Mouse (Mus musculus) gastrocnemius, adult 18-20 months (tissue): ENCODE results near the gene Hspa4. TPM values are rescaled to one million over a fixed set of nuclear protein-coding genes. Genes with fewer than 3 reads are reported as not detected.
"Not testable (repeated sequence)": the region's sequence is repeated elsewhere in the genome, so short reads cannot be mapped to it uniquely, and the experiment has no call there.

Source experiments
- DNase-seq: peaks from one replicate; pipeline ENCODE4 v3.0.0; 2021; ENCODE audit warnings: low spot score
- total RNA-seq, 2 experiments: library from RNA; stranded (reverse); gene quantifications; 2 replicates each; pipeline ENCODE4 v1.2.3; 2021

The Hspa4 gene
- total RNA-seq, 2 experiments from 2014 or later: 74.3 to 95.8 TPM

DNA sequence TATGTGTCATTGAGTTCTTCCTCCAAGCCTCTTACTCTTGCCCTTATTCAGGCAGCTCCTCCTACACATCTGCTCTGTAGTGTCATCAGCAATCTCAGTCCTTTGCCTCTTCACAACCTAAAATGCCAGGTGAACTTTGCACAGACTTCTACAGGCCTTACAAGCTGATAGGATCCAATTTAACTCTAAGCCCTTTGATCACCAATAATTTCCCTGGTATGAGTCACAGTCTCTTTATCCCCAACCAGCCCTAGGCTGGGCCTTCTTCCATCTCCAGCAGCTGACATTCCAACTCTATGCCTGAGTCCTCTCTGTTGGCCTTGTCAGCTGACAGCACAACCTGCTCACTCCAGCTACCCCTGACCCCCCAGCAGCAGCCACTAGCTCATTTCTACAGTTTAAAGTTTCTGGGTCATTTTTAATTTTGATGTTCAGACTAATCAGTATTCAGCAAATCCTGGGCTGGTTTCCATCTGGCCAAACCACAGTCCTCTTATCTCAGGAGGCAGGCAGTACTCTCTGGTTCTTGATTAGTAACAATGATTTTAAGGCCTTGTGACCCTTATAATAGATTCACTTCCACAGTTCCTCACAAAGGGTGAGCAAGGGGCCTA lies 8.1 kb upstream of the Hspa4 start:
- DNase-seq: peak; percentile 75

DNA sequence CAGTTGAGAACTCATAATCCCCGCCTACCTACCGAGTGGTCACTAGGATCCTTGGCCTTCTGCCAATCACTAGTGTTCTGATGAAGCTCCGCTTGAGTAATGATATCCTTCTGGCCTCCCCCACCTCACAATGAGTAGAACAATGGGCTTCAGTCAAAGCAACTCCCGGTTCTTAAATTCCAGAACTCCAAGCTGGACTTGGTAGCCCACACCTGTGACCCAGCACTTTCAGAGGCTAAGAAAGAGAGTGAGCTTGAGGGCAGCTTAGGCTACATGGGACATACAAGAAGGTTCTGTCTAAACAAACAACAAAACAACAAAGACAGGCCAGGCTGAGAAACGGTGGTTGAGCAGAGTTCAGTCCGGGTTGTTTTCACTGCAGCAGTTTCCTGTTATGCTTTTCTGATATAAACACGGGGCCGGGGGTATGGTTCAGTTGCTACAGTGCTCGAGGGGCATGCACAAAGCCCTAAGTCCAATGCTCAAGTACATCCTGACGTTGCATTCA lies 7.4 kb upstream of the Hspa4 start:
- DNase-seq: peak; percentile 36

DNA sequence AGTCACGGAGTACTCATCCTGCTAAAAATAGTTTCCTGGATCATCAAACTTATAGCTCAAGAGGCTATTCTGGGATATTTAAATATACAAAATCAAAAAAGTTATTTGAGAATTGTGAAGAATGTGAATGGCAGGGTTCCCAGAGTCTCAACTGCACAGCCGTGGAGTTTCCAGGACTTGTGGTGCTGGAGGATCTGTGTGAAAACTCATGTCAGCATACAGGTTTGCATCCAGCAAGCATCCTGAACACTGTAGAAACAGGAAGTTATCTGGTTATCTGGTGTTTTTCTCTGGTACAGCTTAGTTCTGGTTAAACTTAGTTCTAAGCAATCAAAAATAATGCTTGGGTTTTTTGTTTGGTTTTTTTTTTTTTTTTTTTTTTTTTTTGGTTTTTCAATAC lies 6.7 kb upstream of the Hspa4 start:
- DNase-seq: peak; percentile 39

DNA sequence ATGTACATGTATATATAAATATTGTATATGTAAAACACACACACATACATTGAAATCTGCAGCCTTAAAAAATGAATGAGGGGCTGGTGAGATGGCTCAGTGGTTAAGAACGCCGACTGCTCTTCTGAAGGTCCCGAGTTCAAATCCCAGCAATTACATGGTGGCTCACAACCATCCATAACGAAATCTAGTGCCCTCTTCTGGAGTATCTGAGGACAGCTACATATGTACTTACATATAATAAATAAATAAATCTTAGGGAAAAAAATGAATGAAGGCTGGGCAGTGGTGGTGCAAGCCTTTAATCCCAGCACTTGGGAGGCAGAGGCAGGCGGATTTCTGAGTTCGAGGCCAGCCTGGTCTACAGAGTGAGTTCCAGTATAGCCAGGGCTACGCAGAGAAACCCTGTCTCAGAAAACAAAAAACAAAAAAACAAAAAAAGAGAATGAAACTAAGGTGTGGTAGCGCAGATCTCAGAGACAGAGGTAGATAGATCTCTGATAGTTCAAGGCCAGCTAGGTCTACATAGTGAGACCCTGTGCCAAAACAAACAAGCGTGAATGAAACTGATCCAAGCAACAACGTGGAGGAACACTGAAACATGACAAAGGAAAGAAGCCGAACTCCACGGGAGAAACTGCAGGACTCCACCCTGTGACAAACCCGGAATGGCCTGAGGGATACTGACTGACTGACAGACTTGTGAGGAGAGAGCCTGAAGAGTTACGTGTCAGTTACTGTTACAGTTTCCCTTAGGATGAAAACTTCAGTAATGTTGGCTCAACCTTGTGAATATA lies 4.0 kb upstream of the Hspa4 start:
- DNase-seq: no peak

- no peak for DNase-seq
Measured at GRCm38 (mm10) chr11:53301167-53301515, 884 bp upstream of the Hspa4 start.

DNA sequence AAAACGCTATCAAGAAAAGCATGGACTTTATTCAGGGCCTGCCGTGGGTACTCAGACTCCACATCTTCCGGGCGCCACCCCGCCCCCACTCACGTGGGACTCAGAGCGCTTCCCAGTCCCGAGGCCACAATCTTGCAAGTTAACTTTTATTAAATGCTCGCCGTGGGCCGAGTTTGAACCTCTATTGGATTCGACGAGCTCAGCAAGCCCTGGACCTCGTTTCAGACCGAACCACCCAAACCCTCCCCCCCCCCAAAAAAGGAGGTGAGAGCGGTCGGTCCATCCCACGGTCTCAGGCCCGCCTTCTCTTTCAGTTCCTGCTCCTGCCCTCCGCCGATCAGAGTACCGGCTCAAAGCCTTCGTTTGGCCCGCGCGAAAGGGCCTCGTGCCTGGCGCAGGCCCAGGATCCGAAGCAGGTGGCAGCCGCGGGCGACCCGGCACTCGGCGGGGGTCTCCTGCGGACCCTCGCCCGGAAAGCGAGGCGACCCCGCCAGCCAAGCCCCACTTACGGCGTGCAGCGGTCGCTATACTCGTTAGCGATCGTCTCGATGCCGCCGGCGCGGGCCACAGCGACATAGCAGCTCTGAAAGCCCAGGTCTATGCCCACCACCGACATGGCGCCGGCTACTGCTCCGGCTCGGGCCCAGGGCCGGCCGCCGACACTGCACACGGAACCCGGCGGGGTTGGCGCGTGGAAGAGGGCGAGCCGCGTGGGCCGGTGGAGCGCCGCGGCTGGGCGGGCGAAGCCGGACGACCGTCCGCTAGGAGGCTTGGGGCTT lies 517 bp downstream of the Hspa4 start:
- peak; percentile 46 for DNase-seq

DNA sequence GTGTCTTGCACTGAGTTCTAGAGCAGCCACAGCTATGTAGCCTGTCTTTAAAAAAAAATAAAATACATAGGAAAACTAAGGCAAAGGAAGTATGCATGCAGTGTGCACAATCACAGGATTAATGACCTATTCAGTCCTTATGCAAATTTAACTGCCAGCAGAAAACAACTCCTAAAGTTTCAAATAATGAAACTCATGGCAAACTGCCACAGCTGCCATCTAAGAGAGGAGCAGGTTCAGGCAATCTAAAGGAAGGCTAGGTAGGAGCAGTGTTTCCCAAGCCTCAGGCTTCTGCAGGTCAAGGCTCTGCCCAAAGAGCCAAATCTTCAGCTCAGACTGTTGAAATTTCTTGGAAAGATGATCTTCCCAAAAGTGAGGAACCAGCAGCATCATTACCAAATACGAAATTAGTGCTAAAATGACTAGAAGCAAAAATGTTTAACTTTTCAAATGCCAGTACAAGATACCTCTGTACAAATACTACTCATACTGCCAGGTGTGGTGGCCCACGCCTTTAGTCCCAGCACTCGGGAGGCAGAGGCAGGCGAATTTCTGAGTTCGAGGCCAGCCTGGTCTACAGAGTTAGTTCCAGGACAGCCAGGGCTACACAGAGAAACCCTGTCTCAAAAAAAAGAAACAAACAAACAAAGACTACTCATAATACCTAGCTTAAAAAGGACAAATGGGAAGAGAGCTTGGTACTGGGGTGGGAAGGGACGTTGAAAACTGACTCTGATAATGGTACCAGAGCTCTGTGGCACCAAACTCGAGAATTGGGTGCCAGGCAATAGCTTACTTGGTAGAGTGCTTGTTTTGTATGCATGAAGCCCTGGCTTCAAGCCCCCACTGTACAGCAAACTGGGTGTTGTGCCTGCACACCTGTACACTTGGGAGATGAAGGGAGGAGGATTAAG lies 2.1 kb downstream of the Hspa4 start:
- no peak for DNase-seq

- DNase-seq: no peak
Measured at GRCm38 (mm10) chr11:53296880-53297279, 3.4 kb downstream of the Hspa4 start.

- no peak for DNase-seq
Measured at GRCm38 (mm10) chr11:53294441-53294840, 5.8 kb downstream of the Hspa4 start.

GRCm38 (mm10) chr11:53290871-53291270 lies 9.4 kb downstream of the Hspa4 start:
- no peak for DNase-seq

- DNase-seq: not testable (repeated sequence)
Measured at GRCm38 (mm10) chr11:53290187-53290586, 10.1 kb downstream of the Hspa4 start.

GRCm38 (mm10) chr11:53285885-53286284 lies 14.4 kb downstream of the Hspa4 start:
- DNase-seq: no peak

GRCm38 (mm10) chr11:53278411-53278810 lies 21.8 kb downstream of the Hspa4 start:
- DNase-seq: no peak

DNA sequence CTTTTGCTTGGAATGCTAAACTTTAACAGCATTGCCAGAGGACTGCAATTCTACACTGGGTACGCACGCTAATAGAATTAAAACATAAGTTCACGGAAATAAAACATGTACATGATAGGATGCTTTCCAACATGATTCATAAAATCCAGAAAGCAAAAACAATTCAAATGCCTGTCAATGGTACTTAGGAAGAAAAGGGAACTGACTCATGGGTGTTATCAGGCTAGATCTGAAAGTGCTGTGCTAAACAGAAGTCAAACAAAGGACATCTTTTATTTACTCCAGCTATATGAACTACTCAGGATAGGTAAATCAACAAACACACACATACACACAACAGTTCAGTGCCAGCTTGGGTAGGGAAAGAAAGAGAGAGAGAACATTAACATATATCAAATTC lies 24.9 kb downstream of the Hspa4 start:
- DNase-seq: no peak

DNA sequence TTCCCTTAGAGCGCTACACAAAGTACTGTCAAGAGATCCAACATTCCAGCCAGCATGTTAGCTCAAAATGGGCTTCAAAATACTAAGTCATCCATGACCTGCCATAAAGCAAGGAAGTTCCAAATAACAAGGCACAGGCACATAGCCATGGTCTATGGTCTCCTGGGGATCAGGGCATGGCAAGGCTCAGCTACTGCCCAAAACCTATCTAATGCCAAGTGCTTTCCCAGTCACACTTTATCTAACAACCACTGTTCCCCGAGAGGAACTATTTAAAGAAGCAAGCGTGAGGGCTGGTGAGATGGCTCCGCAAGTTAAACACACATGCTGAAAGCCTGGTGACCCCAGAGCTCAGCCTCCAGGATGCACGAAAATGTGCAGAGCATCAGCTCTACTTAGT lies 26.9 kb downstream of the Hspa4 start:
- DNase-seq: no peak

DNA sequence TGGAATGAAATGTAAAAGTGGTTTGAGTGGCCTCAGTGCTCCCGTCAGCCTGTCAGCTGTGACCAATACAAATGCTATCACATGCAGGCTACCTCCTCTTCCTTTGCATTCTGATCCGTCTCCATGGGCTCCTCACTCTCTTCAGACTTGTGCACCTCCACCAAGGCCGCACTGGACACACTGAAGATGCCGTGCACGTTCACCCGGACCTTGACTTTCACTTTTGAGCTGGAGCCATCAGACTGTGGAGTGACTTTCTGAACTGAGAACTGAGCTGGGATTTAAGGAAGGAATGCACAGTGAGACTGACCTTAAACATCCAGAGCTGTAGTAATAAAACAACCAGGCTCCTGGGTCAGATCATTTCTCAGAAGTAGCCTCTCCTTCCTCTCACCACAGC lies 30.7 kb downstream of the Hspa4 start:
- no peak for DNase-seq

GRCm38 (mm10) chr11:53260556-53260955 lies 39.7 kb downstream of the Hspa4 start:
- no peak for DNase-seq

- no peak for DNase-seq
Measured at GRCm38 (mm10) chr11:53260056-53260455, 40.2 kb downstream of the Hspa4 start.

DNA sequence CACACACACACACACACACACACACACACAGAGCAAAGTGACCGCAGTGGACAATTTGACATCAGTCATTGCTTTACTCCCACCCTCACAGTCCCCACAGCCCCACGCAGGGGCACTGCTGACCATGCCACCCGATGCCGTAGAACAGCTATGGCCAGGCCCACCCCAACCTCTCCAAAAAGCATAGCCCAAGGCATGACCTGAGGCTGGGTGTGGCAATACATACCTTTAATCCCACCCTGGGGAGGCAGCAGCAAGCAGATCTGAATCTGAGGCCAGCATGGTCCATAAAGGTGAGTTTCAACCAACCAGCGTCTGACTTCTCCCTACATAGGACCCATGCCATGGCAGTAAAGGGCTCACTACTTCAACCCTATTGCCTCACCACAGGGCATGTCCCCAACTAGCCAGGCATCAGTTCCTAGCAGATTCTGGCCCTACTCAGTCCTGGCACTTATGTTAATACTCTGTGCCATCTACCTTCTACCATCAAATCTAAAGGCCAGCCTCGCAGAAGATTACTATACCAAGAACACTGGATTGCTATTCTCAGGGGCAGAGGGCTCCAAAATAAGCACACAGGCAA lies 41.1 kb downstream of the Hspa4 start:
- no peak for DNase-seq

DNA sequence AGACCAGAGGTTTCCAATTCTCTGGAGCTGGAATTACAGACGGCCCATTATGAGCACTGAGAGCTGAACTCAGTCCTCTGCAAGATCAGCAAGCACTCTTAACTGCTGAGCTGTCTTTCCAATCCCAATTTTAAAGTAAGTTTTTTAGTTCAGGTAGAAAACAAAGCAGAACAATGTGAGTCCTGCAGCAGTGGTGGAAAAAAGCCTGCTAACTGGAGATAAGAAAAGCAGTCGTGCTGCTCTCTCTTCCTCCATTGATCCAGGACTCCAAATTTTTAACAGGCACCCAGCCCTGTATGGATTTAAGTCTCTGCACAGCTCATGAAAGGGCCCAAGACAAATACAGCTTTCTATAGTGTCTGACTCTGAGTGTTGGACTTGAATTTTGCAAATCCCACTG lies 43.3 kb downstream of the Hspa4 start:
- no peak for DNase-seq

GRCm38 (mm10) chr11:53254926-53255325 lies 45.3 kb downstream of the Hspa4 start:
- DNase-seq: peak; percentile 66
